Mouse (Mus musculus) kidney, adult 2 months (tissue): ENCODE data around the gene Ric8b. TPM values are rescaled to one million over a fixed set of nuclear protein-coding genes. Genes with fewer than 3 reads are reported as not detected.

Experiments
- DNase-seq: peaks from one replicate; pipeline ENCODE4 v3.0.0; 2021
- H3K27ac ChIP-seq: fragments of 200-500 bp; 2 replicates; pipeline ENCODE4 v1.5.1; 2012; ENCODE audit warnings: low read depth, low read length, control low read depth, inconsistent platforms; ENCODE audit not compliant: insufficient read depth
- H3K27me3 ChIP-seq: fragments of 200-500 bp; replicated peaks from 2 replicates; pipeline ENCODE4 v1.6.1; 2012; ENCODE audit warnings: mild to moderate bottlenecking, moderate library complexity, low read length, inconsistent platforms; ENCODE audit not compliant: control insufficient read depth, insufficient read depth
- H3K36me3 ChIP-seq: fragments of 200-500 bp; 2 replicates; pipeline ENCODE4 v1.6.1; 2012; ENCODE audit warnings: mild to moderate bottlenecking, moderate library complexity, low read length, inconsistent platforms; ENCODE audit not compliant: control insufficient read depth, insufficient read depth
- H3K4me1 ChIP-seq: fragments of 200-500 bp; 2 replicates; pipeline ENCODE4 v1.6.1; 2011; ENCODE audit warnings: low read length; ENCODE audit not compliant: control insufficient read depth, insufficient read depth
- H3K4me3 ChIP-seq: fragments of 200-500 bp; 2 replicates; pipeline ENCODE4 v1.5.1; 2011; ENCODE audit warnings: mild to moderate bottlenecking, low read depth, low read length, control low read depth; ENCODE audit not compliant: insufficient read depth
- CTCF ChIP-seq: fragments of 200-500 bp; conservative IDR thresholded peaks from 2 replicates; pipeline ENCODE4 v1.5.1; 2011; ENCODE audit warnings: low read depth, mild to moderate bottlenecking, control low read depth, low read length, moderate library complexity, mixed read lengths; ENCODE audit not compliant: insufficient read depth, insufficient read length
- POLR2A ChIP-seq: fragments of 200-500 bp; IDR thresholded peaks from one replicate; pipeline ENCODE4 v1.6.1; 2011; ENCODE audit warnings: low read depth, low read length, control low read depth
- WGBS: fragments of 180-500 bp; shearing (Covaris S2); methylation state at CpG from one replicate; pipeline ENCODE4 v1.1.7; 2018; 5-methylcytosine and 5-hydroxymethylcytosine counted together
- polyA plus RNA-seq: library from polyadenylated mRNA; depleted of rRNA; stranded (reverse); fragments of >200 nt; gene quantifications from 2 replicates; pipeline ENCODE4 v1.2.3, GENCODE M21; 2012; rRNA removed

The Ric8b gene
- polyA plus RNA-seq, result 12.2 and 13.6 TPM in 2 replicates

DNA sequence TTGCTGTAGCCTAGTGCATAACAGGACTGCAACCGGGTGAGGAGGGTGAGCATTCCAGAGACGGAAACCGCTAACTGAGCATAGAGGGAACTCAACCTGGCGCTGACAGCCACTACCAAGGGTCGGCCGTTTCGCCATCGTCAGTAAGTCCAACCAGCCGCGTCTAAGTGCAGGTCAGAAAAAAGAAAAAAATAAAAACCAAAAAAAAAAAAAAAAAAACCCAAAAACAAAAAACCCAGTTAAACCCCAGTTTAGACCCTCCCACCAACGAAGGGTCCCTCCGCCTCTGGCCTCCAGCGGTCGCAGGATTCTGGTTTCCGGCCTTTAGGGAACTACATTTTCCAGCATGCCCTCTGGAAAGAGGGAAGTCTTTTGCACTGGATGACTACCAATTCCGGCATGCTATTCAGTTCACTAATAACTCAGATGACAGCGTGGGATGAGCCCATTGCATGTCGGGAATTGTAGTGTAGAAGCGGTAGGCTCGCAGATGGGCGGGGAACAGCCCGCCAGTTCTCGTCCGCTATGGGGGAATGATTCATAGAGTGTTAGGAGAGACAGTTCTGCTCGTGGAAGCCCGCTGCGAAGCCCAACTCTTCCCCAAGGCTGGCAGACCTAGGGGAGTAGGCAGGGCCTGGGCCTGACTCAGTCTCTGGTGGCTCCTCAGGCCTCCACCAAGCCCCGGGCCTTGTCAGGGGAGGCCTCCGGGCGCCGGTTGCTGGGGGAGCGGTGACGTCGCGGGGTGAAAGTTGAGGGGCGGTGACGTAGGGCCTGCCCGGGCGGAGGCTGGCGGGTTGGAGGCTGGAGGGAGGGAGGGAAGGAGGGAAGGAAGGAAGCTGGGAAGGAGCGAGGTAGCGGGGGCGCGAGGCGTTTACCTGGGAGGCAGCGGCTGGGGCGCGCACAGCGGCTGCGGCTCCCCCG lies at the start of gene Ric8b:
Ric8b (plus strand) TSS at position 807 of the 921 bp plus-strand sequence.
- peak within 1 kb of the TSS; percentile 85 for H3K4me3 ChIP-seq
- peaks cover 6% of the 10 kb centered on the region; the same call in 1 of the 2 replicates for H3K4me1 ChIP-seq
- peak within 1 kb of the TSS; percentile 99 for H3K27ac ChIP-seq
- DNase-seq, result peak; percentile 99
- H3K27me3 ChIP-seq, result no peaks in the 10 kb centered on the region
- H3K36me3 ChIP-seq, result no peaks in the 10 kb centered on the region
- no peak for TF ChIP-seq POLR2A
- no peak for TF ChIP-seq CTCF
- WGBS, result under 1% methylated on average over 46 of the region's 51 CpGs

DNA sequence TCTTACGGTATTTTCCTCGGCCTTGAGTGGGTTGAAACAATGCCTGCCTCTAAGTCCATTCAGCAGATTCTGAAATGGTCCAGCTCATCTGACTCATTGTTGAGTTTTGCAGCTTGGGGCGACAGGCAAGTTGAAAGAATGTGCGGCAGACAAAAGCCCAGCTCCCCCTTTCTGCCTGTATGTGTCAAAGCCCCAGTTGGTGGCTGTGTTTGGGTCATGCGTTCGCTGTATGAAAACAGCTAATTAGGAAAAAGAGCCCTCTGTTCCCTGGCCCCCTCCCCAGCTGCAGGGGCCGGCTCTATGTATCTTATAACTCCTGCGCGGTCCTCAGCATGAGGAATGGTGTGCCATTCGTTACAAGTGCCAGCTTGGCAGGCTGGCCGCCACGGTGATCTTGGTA lies 46.1 kb upstream of the Ric8b start:
- no peak for TF ChIP-seq POLR2A
- no peak for TF ChIP-seq CTCF
- no peaks in the 10 kb centered on the region for H3K4me1 ChIP-seq
- WGBS, result 74% methylated on average over 12 of the region's 12 CpGs
- no peak for DNase-seq
- H3K36me3 ChIP-seq, result no peaks in the 10 kb centered on the region
- no peak overlapping the region for H3K4me3 ChIP-seq
- H3K27ac ChIP-seq, result no peak overlapping the region
- no peaks in the 10 kb centered on the region for H3K27me3 ChIP-seq

DNA sequence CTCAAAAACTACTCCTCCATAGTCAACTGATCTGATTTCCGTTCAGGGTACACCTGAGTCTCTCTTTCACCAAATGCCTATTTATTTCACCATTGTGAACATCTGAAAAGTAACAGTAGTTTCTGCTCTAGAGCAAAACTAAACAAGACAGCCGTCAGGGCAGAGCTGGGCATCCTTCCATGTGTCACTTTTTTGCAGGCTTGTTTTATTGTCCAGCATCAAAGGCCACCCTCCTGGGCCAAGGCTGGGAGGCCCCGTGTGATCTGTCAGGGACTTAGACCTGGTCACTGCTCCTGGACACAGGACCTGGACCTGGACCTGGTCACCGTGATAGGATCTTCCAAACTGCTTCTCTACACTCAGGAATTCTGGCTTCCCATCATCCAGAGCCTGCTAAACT lies 45.5 kb upstream of the Ric8b start:
- Histone ChIP-seq H3K4me3 (no peak overlapping the region), H3K36me3 (no peaks in the 10 kb centered on the region), H3K4me1 (no peaks in the 10 kb centered on the region), H3K27me3 (no peaks in the 10 kb centered on the region), H3K27ac (no peak overlapping the region)
- WGBS, result 55% methylated on average over 4 of the region's 4 CpGs
- TF ChIP-seq CTCF (no peak), POLR2A (no peak)
- no peak for DNase-seq

DNA sequence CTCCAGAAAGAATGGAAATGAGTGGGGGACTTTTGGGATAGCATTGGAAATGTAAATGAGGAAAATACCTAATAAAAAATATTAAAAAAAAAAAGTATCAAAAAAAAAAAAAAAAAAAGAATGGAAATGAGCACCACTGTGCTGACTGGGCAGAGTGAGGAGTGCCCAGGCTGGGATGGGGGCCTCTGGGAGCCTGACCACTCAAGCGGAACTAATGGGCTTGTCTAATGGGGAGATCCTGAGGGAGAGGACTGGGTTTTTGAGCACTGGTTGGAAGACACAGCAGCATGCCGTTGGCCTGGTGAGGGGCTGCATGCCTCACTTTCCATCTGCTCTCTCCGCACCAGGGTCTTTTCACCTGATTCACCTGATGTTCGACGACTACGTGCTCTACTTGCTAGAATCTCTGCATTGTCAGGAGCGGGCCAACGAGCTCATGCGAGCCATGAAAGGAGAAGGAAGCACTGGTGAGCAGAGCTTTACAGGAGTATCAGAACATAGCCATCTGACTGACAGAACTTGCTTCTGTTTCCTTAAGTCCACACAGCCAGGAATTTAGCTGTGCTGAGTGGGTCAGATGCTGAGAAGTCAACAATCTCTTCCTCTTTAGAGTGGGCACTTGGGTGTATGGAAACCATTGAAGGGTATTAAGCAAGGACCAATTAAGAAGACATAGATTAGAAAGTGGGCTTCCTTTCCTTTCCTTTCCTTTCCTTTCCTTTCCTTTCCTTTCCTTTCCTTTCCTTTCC lies 37.4 kb upstream of the Ric8b start:
- 60% methylated on average over 9 of the region's 9 CpGs for WGBS
- TF ChIP-seq CTCF (no peak), POLR2A (no peak)
- Histone ChIP-seq H3K4me1 (no peaks in the 10 kb centered on the region), H3K27me3 (no peaks in the 10 kb centered on the region; the same call in 1 of the 2 replicates), H3K27ac (no peak overlapping the region), H3K4me3 (no peak overlapping the region), H3K36me3 (no peaks in the 10 kb centered on the region)
- no peak for DNase-seq

DNA sequence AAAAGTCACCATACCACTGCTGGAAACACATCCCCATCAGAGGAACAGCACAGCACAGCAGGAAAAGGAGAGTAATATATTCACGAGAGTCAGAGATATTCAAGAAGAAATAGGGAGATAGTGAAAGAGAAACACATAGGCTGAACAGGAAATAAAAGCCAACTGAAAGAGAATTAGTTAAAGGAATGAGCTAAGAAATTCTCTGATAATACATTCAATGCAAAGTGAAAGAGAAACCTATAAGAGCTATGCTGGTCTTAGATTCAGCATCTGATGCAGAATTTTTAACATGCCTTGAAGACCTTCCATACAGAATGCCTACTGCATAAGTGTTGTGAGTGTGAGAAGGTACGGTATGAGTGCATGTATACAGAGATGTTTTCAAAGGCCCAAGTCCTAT lies 34.9 kb upstream of the Ric8b start:
- Histone ChIP-seq H3K4me3 (no peak overlapping the region), H3K36me3 (no peaks in the 10 kb centered on the region), H3K27ac (no peak overlapping the region), H3K27me3 (no peaks in the 10 kb centered on the region; the same call in 1 of the 2 replicates), H3K4me1 (peaks cover 9% of the 10 kb centered on the region; the same call in 1 of the 2 replicates)
- WGBS, result 85% methylated on average over 2 of the region's 2 CpGs
- DNase-seq, result no peak
- TF ChIP-seq POLR2A, result no peak
- no peak for TF ChIP-seq CTCF

DNA sequence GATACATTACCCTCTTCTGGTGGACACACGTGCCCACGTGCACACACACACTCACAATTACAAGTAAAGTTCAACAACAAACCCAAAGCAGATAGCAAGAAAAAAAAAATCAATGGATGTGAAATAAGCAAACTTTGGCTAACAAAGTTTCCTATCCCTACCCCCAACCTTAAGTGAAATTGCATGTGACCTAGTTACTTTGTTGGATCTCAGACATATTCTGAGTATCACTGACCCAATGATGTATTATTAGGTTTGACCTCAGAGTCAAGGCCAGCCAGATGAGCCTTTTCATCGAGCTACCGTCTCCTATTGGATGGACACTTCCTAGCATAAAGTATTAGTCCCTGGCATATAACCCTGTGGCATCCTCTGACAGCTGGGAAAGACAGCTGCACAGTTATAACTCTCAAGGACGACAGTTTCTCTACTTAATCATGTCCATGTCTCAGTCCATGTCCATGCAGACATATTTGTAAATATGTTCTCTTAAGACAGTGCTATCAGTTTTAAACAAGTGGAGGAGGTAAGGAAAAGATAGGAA lies 32.0 kb upstream of the Ric8b start:
- Histone ChIP-seq H3K27ac (no peak overlapping the region), H3K4me1 (peaks cover 9% of the 10 kb centered on the region; the same call in 1 of the 2 replicates), H3K4me3 (no peak overlapping the region), H3K36me3 (no peaks in the 10 kb centered on the region), H3K27me3 (no peaks in the 10 kb centered on the region)
- DNase-seq, result no peak
- no peak for TF ChIP-seq CTCF
- no peak for TF ChIP-seq POLR2A
- WGBS, result 55% methylated on average over 5 of the region's 5 CpGs
